Mouse (Mus musculus) heart, postnatal 36 days (tissue): ENCODE data around the gene Trub1. TPM values are rescaled to one million over a fixed set of nuclear protein-coding genes. Genes with fewer than 3 reads are reported as not detected.

Source experiments
- DNase-seq, 2 experiments: peaks; one replicate each; pipeline ENCODE4 v3.0.0; 2021 to 2022
- intact Hi-C: fragments of 180-260 bp; cut with DNase I; formaldehyde crosslinking; loops from one replicate; pipeline ENCODE4 v1.15.1; 2025
- total RNA-seq, 2 experiments: library from RNA; stranded (reverse); gene quantifications; 2 replicates each; pipeline ENCODE4 v1.2.3; 2021

Trub1 gene
- total RNA-seq, 2 experiments from 2014 or later = 4.6 to 7.9 TPM

GRCm38 (mm10) chr19:57437042-57437441 is 15.7 kb upstream of the Trub1 start:
- DNase-seq = no peak
- intact Hi-C loops = no loop called here

- intact Hi-C loops = no loop called here
Observed at GRCm38 (mm10) chr19:57439296-57439695, 13.4 kb upstream of the Trub1 start.

GRCm38 (mm10) chr19:57441501-57441900 is 11.2 kb upstream of the Trub1 start:
- DNase-seq = no peak
- intact Hi-C loops = no loop called here

More at GRCm38 (mm10) chr19:57439296-57439695, 13.4 kb upstream of the Trub1 start:
- no peak for DNase-seq

GRCm38 (mm10) chr19:57442936-57443657 is 9.6 kb upstream of the Trub1 start:
- DNase-seq = no peak
- intact Hi-C loops = no loop called here

GRCm38 (mm10) chr19:57445049-57445448 is 7.7 kb upstream of the Trub1 start:
- intact Hi-C loops = no loop called here
- no peak for DNase-seq

DNA sequence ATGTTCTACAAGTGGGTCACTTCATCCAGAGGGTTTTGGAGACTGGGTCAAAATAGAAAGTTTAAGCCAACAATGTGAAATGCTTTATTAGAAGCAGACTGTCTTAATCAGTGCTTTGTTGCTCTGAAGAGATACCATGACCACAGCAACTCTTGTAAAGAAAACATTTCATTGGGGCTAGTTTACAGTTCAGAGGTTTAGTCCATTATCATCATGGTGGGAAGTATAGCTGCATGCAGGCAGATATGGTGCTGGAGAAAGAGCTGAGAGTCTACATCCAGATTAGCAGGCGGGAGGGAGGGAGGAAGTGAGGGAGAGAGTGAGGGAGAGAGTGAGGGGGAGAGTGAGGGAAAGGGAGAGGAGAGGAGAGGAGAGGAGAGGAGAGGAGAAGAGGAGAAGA is 1.9 kb upstream of the Trub1 start:
- DNase-seq = no peak
- intact Hi-C loops = loop anchor here (10.0 kb wide), 1 partner anchor 306 kb away; no protein-coding TSS in a partner anchor

- no peak for DNase-seq
Observed at GRCm38 (mm10) chr19:57451762-57452161, 950 bp upstream of the Trub1 start.

GRCm38 (mm10) chr19:57453218-57453600 is 497 bp downstream of the Trub1 start:
- intact Hi-C loops = loop anchor here (10.0 kb wide), 1 partner anchor 308 kb away; no protein-coding TSS in a partner anchor
- DNase-seq = no peak

More at GRCm38 (mm10) chr19:57451762-57452161, 950 bp upstream of the Trub1 start:
- intact Hi-C loops = loop anchor here (10.0 kb wide), 1 partner anchor 307 kb away; no protein-coding TSS in a partner anchor

DNA sequence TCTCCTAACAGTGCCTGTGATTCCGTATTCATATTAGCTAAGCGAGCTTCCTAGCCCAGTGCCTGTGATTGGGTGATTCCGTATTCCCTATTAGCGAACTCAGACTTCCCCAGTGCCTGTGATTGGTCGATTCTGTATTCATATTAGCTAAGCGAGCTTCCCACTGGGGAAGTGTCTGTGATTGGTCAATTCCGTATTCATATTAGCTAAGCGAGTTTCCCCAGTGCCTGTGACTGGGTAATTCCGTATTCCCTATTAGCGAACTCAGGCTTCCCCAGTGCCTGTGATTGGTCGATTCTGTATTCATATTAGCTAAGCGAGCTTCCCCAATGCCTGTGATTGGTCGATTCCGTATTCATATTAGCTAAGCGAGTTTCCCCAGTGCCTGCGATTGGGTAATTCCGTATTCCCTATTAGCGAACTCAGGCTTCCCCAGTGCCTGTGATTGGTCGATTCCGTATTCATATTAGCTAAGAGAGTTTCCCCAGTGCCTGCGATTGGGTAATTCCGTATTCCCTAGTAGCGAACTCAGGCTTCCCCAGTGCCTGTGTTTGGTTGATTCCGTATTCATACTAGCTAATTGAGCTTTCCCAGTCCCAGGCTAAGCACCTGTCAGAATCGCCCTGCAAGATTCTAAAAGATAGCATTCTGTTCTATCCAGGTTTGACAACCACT is 2.7 kb downstream of the Trub1 start:
- intact Hi-C loops = loop anchor here (10.0 kb wide), 1 partner anchor 311 kb away; no protein-coding TSS in a partner anchor
- DNase-seq = no peak

- intact Hi-C loops = loop anchor here (2.0 to 10.0 kb wide), 2 partner anchors 52 to 312 kb away; no protein-coding TSS in a partner anchor
- peak; percentile 49 to 73 for DNase-seq
Observed at GRCm38 (mm10) chr19:57457075-57457474, 4.4 kb downstream of the Trub1 start.

DNA sequence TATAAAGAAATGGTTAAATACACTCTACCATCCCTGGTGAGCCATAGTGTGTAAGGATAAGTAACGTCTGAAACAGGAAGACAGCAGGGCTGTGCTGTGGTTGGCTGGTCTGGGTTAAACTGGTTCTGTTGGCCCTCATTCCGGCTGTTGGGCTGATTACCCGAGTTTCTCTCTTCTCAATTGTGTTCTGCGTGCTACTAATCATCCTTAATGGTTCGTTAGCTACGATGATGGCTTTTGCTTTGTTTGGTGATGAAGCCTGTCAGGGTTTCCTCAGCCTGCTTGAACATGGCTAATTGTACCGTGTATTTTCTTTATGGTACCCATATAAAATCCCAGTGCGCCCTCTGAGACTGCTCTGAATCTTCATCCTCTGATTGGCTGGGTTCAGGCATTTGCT is 11.0 kb downstream of the Trub1 start:
- DNase-seq = no peak
- intact Hi-C loops = no loop called here

DNA sequence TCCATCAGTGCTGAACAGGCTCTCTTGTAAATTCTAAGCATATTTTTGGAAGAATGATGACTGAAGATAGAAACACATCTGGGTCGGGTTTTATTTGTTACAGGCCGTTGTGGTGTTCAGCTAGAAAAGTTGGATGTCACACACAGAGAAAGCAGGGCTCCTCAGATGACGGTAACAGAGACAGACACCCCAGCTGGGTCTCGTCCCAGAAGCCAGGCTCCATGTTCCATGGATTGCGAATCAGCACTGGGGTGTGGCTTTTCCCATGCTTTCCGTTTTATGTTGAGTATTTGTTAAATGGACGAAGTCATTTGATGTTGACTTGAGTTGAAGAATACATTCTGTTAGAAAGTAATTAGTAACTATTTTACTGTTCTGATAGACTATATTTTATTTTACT is 13.0 kb downstream of the Trub1 start:
- intact Hi-C loops = no loop called here
- no peak for DNase-seq

GRCm38 (mm10) chr19:57471033-57471432 is 18.3 kb downstream of the Trub1 start:
- DNase-seq = no peak
- intact Hi-C loops = no loop called here

DNA sequence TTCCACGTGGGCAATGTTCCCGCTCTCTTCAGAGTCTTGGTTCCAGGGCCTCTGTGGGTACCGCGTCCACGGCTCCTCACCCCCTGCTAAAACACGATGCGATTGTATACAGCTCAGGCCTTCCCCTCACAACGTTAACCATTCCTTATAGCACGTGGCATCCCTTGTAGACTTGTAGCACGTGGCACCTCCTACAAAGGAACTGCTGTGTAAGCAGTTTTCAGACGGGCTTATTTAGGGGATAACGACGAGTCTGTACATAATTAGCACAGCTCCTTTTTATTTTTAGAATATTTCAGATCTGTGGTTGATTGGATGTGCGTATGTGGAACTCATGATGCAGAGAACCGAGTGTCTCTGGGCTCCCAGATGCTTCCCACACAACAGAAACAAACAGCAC is 19.5 kb downstream of the Trub1 start:
- no peak for DNase-seq
- intact Hi-C loops = no loop called here

DNA sequence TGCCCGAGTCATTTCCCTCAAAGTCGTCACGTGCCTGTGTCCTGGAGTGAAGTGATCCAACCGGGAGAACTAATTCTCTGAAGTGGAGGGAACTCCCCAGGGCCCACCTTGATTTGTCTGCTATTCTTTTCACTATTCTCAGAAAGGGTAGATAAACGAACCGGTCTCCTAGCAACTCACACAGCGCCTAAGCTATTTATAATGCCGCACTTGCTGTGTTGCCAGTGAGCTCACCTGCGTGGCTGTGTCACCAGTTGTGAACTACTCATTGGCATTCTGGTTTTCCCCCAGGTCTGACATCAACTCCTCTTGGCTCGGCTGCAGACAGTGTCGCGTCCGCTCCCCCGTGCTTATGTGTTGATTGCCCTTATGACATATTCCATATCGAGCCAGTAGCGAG is 20.6 kb downstream of the Trub1 start:
- intact Hi-C loops = no loop called here
- peak in 1 of 2 experiments; percentile 4 for DNase-seq

DNA sequence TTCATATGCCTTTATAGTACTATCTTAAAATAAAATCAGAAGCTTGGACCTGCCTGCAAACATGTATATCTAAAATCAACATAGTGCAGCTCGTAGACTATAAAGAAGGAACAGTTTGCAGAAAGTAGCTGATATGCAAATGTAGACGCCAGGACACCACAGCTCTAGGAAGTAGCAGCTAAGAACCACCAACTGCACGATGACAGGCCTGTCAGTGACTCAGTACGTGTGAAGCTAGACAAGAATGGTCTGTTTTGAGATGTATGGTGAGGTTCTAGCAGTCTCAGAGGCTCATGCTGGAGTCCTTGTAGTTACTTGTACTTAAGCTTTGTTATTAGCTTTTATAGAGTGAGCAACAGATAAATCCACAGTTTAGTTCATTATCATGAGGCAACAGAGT is 22.6 kb downstream of the Trub1 start:
- DNase-seq = no peak
- intact Hi-C loops = no loop called here

DNA sequence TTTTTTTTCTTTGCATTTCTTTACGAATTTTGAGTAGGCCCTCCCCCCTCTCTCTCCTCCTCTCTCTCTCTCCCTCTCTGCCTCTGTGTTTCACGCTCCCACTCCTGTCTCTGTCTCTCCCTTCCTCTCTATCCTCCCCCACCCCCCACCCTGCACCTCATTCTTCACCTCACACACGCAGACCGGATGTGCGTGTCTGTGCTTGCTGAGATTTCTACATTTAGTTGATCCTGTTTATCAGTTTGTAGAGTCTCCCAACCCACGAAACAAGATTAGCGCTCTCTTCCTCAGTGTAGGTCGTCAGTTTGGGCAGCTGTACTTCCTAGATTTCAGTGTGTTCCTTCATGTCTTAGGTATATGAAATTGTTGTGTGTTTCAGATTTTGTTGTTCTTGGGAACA is 24.6 kb downstream of the Trub1 start:
- intact Hi-C loops = no loop called here
- no peak for DNase-seq

- no peak for DNase-seq
- intact Hi-C loops = no loop called here
Observed at GRCm38 (mm10) chr19:57478056-57478455, 25.3 kb downstream of the Trub1 start.

DNA sequence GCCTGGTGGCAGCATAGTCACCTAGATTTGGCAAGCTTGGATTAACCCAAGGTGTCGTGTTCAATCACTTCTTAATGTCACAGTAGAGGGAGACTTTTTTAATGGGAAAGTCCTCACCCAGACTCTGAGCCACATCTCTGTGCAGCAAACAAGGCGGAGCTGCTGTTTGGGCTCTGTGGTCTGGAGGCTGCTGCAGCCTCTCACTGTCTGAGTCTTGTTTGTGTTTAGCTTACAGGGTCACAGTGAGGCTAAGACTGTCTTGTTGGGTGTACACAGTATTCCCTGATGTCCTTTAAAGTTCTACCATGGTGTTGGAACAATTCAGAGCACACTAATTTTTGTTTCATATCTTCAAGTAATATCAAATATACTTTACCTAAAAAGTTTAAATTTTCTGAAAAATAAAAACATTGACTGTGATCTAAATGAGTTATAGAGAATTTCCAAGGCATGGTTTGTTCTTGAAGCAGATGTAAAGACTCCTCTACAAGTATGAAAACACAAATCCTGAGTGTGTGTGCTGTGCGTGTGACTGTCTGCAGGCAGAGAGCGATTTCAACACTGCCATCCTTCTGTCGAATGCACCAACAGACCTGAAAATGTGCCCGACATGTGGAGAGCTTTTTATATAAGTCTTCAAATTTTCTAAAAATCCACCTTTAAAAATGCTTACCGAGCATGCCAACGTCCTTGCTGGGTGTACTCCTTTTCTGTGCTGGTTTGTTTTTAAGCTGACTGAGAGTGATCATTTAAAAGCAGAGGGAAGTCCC is 27.4 kb downstream of the Trub1 start:
- no peak for DNase-seq
- intact Hi-C loops = no loop called here

DNA sequence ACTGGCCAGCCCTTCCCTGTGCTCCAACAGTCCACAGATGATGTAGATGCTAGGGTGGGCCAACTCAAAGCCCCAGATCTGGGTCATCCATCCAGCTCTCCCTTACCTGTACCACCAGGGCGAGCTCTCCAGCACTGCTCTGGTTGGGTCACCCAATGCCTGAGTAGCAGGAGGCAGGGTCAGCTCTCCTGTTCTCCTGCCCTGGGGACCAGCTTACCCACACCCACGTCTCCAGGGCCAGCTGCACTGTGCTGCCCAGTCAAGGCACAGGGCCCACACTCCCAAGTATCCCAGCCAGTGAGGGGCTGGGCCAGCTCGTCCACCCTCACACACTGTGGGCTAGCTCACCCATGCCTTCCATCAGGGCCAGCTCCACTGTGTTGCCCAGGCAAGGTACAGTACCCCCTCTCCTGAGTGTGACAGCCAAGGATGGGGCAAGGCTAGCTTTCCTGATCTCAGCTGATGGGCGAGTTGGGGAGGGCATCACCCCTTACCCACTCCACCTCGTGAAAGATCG is 29.1 kb downstream of the Trub1 start:
- intact Hi-C loops = loop anchor here (2.0 kb wide), 1 partner anchor 161 kb away; no protein-coding TSS in a partner anchor
- DNase-seq = no peak

DNA sequence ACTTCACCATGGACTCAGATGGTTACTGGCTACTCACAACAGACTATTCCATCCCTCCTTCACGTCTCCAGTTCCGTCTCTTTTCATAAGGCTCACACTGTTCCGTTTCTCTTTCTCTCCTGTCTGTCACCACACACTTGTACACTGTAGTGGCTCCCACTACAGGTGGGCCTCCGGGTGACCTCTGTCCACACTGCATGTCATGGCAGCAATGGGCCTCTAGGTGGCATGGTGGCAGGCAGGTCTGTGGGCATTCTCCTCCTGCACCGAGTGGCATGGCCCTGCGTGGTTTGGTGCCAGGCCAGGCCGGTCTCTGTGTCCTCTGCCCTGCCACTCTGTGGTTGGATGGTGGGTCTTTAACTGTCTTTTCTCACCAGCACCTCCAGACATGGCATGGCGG is 30.1 kb downstream of the Trub1 start:
- intact Hi-C loops = loop anchor here (2.0 kb wide), 1 partner anchor 160 kb away; no protein-coding TSS in a partner anchor
- DNase-seq = peak; percentile 32 to 57
